Mouse (Mus musculus) megakaryocyte, embryonic 14.5 days (primary cell): Measurements from ENCODE around the gene Gm28551.

Source experiments
- FLI1 ChIP-seq: IDR thresholded peaks from 2 replicates; pipeline ENCODE4 v1.6.1; 2012; ENCODE audit warnings: low read length, inconsistent platforms, mixed read lengths
- GATA1 ChIP-seq: IDR thresholded peaks from 3 replicates; pipeline ENCODE4 v1.6.1; 2012; ENCODE audit warnings: mixed read lengths, low read length, inconsistent platforms, borderline replicate concordance

- TF ChIP-seq GATA1 (no peak), FLI1 (no peak)
Measured at GRCm38 (mm10) chr1:53321662-53322344, 30.7 kb downstream of the Gm28551 start.
